Mouse (Mus musculus) forebrain, postnatal 0 days (tissue): Measurements from ENCODE around the gene Atxn1. TPM values are rescaled to one million over a fixed set of nuclear protein-coding genes. Genes with fewer than 3 reads are reported as not detected.
A peak's percentile ranks its signal among the peaks of the same experiment; 100 is the strongest.

ENCODE experiments used
- ATAC-seq: fragments of 200-750 bp; cut with Nextera tagmentation; 2 replicates; pipeline ENCODE4 v1.8.0; 2017; ENCODE audit warnings: mild to moderate bottlenecking, moderate library complexity
- DNase-seq: peaks from one replicate; pipeline ENCODE4 v3.0.0-alpha.2; 2015
- H3K27ac ChIP-seq: fragments of 300-500 bp; sonication (generic); 2 replicates; pipeline ENCODE4 v1.5.1; 2014; ENCODE audit warnings: low read depth, mild to moderate bottlenecking, antibody characterized with exemption, low read length, moderate library complexity, mixed read lengths
- H3K27me3 ChIP-seq: fragments of 300-500 bp; sonication (generic); 2 replicates; pipeline ENCODE4 v1.6.1; 2014; ENCODE audit warnings: mild to moderate bottlenecking, low read length, mixed read lengths; ENCODE audit not compliant: insufficient read depth
- H3K36me3 ChIP-seq: fragments of 300-500 bp; sonication (generic); 2 replicates; pipeline ENCODE4 v1.6.1; 2014; ENCODE audit warnings: mild to moderate bottlenecking, moderate library complexity; ENCODE audit not compliant: insufficient read depth
- H3K4me1 ChIP-seq: fragments of 300-500 bp; sonication (generic); 2 replicates; pipeline ENCODE4 v1.6.1; 2014; ENCODE audit warnings: antibody characterized with exemption; ENCODE audit not compliant: insufficient read depth
- H3K4me2 ChIP-seq: fragments of 300-500 bp; sonication (generic); 2 replicates; pipeline ENCODE4 v1.6.1; 2014; ENCODE audit warnings: low read depth, mild to moderate bottlenecking, moderate library complexity
- H3K4me3 ChIP-seq: fragments of 300-500 bp; sonication (generic); 2 replicates; pipeline ENCODE4 v1.5.1; 2014; ENCODE audit warnings: low read depth, low read length, mixed read lengths
- H3K9ac ChIP-seq: fragments of 300-500 bp; sonication (generic); 2 replicates; pipeline ENCODE4 v1.6.1; 2014; ENCODE audit warnings: mild to moderate bottlenecking
- H3K9me3 ChIP-seq: fragments of 300-500 bp; sonication (generic); 2 replicates; pipeline ENCODE4 v1.6.1; 2016; ENCODE audit warnings: low read length
- CTCF ChIP-seq: sonication (generic); IDR thresholded peaks from 2 replicates; pipeline ENCODE4 v1.5.1; 2016; ENCODE audit warnings: antibody characterized with exemption, control low read depth, low read depth
- WGBS: fragments of 180-500 bp; shearing (Covaris S2); extraction: QIAGEN DNeasy Blood & Tissue Kit; methylation state at CpG from one replicate; pipeline ENCODE4 v1.1.7; 2014; 5-methylcytosine and 5-hydroxymethylcytosine counted together
- polyA plus RNA-seq: library from polyadenylated mRNA; unstranded; fragments of >200 nt; fragmentation: Nextera tagmentation; extraction: Ambion mirVana; gene quantifications from 2 replicates; pipeline ENCODE4 v1.2.1, GENCODE M21; 2015
- total RNA-seq: library from RNA; depleted of rRNA; stranded (reverse); fragments of >200 nt; gene quantifications from 2 replicates; pipeline ENCODE4 v1.2.3, GENCODE M21; 2014

Gene Atxn1
- total and polyA plus RNA-seq, 2 experiments from 2014 or later: 13.0 to 32.3 TPM

DNA sequence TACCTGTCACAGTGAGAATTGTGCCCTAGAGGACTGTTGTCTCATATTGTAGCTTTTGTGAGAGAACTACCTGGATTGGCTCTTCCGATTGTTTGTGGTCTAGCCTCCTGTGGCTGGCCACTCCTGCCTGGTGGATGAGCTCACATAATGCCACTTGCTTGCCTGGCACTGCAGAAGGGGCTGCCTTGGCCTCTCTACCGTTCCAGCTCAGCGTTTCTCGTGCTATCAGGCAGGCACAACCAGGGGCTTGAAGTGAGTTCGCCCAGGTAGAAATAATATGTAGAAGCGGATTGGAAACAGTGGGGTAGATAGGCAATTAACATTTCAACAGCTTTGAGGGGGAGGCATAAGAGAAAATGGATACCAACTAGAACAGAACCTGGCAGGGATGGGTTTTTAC is 455.4 kb downstream of the Atxn1 start:
- ATAC-seq (no peak), DNase-seq (no peak)
- no peaks in the 10 kb centered on the region for H3K27me3 ChIP-seq
- no peak for TF ChIP-seq CTCF
- H3K9me3 ChIP-seq: no peaks in the 10 kb centered on the region
- H3K4me1 ChIP-seq: peaks cover 6% of the 10 kb centered on the region; the same call in 1 of the 2 replicates
- WGBS: 41% methylated on average over 6 of the region's 6 CpGs
- no peaks in the 10 kb centered on the region for H3K36me3 ChIP-seq
- no peak overlapping the region for H3K27ac ChIP-seq
- H3K4me3 ChIP-seq: no peak overlapping the region
- H3K4me2 ChIP-seq: no peak overlapping the region
- no peak overlapping the region for H3K9ac ChIP-seq

DNA sequence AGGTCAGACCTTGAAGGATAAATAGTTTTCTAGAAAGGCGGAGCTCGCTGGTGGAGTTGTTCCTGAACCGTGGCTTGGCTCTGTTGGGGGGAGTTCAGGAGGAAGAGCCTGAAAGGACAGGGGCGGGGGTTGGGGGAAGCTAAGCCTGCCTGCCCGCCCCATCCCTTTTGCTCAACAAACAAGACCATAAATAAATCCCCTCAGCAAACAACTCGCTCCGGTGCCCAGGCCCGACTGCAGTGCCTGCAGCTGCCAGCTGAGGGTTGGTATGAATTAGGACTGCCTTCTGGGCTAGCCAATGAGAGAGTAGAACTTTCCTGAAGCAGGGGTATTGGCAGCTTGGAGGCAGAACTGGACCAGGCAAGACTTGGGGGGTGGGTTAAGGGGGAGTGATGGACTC is 456.3 kb downstream of the Atxn1 start:
- Histone ChIP-seq H3K4me3 (peak overlapping the region; percentile 62), H3K27me3 (no peaks in the 10 kb centered on the region), H3K9ac (peak overlapping the region; percentile 68; the same call in 1 of the 2 replicates), H3K27ac (0 out of 2 replicates have a peak overlapping the region, but pooled peaks have one; percentile 10), H3K4me1 (peaks cover 6% of the 10 kb centered on the region; the same call in 1 of the 2 replicates), H3K36me3 (no peaks in the 10 kb centered on the region), H3K9me3 (no peaks in the 10 kb centered on the region), H3K4me2 (peak overlapping the region; percentile 93)
- peak; percentile 51 for TF ChIP-seq CTCF
- WGBS: under 1% methylated on average over 8 of the region's 8 CpGs
- DNase-seq (peak; percentile 66), ATAC-seq (peak; percentile 76)

DNA sequence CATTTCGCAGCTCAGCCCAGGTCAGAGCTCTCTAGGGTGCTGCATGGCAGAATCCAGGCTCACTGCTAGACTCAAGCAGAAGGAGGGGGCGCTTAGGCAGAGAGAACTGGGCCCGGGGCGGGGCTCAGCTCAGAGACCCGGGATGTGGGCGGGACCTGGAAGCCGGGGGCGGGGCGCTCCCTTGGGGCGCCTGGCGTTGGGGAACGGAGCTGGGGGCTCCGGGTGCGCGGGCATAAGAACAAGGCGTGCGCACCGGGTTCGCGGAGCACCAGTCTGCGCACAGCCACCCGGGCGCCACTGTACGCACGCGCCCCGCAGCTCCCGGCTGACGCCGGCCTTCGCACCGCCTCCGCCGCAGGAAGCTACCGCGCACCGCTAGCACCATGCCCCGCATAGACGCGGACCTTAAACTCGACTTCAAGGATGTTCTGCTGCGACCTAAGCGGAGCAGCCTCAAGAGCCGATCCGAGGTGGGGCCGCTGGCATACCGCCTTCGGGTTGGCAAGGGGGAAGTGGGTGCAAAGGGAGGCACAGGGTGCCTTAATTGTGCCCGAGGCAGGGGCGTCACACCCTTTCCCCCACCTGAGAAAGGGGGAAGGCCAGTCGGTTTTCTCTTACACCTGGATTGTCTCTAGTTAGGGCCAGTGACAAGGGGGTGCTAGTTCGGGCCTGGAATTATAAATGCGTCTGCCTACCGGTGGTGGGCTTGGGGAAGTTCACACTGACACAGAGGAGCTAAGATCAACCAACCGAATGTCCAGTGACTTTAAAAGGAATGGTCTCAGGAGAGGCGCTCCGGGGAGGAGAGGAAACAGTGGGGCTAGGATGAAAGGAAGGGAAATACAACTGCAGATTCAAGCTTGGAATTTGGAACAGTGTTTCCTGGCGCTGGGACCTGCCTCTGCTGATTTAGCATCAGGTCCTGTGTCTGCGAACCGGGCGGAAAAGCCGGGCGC is 457.3 kb downstream of the Atxn1 start, which contains the start of gene Gmpr:
Gmpr (plus strand) TSS at position 171 of the 956 bp plus-strand sequence.
- peak; percentile 38; the same call in 1 of the 2 replicates for TF ChIP-seq CTCF
- 1% methylated on average over 54 of the region's 63 CpGs for WGBS
- ATAC-seq: peak; percentile 92

DNA sequence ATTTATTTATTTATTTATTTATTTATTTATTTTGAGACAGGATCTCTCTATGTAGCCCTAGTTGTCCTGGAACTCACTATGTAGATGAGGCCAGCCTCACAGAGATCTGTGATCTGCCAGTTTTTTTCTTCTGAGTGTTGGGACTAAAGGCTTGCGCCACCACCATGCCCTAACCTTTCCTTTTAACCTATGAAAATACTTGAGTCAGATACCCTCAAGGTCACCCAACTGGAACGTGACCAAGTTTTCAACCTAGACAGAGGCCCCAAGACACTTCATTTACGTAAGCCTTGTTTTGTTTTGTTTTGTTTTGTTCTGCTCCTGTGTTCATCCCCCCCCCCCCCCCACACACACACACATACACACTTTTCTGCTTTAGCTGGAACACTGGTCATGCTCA is 459.3 kb downstream of the Atxn1 start:
- H3K4me1 ChIP-seq: peaks cover 6% of the 10 kb centered on the region; the same call in 1 of the 2 replicates
- H3K4me2 ChIP-seq: no peak overlapping the region
- ATAC-seq: no peak
- WGBS: 91% methylated on average over 3 of the region's 3 CpGs
- no peak for TF ChIP-seq CTCF
- H3K27me3 ChIP-seq: no peaks in the 10 kb centered on the region
- no peak overlapping the region for H3K4me3 ChIP-seq
- no peaks in the 10 kb centered on the region for H3K36me3 ChIP-seq
- no peak for DNase-seq
- H3K27ac ChIP-seq: no peak overlapping the region
- no peaks in the 10 kb centered on the region for H3K9me3 ChIP-seq
- H3K9ac ChIP-seq: no peak overlapping the region

More for the DNA sequence above, 457.3 kb downstream of the Atxn1 start, which contains the start of gene Gmpr:
- DNase-seq: peak; percentile 88
- H3K4me3 ChIP-seq: peak within 1 kb of the TSS; percentile 62
- peak within 1 kb of the TSS; percentile 72 for H3K27ac ChIP-seq
- H3K4me2 ChIP-seq: peak within 1 kb of the TSS; percentile 93
- H3K9ac ChIP-seq: peak within 1 kb of the TSS; percentile 68
- no peaks in the 10 kb centered on the region for H3K9me3 ChIP-seq
- no peaks in the 10 kb centered on the region for H3K36me3 ChIP-seq
- no peaks in the 10 kb centered on the region for H3K27me3 ChIP-seq
- H3K4me1 ChIP-seq: peaks cover 6% of the 10 kb centered on the region; the same call in 1 of the 2 replicates

DNA sequence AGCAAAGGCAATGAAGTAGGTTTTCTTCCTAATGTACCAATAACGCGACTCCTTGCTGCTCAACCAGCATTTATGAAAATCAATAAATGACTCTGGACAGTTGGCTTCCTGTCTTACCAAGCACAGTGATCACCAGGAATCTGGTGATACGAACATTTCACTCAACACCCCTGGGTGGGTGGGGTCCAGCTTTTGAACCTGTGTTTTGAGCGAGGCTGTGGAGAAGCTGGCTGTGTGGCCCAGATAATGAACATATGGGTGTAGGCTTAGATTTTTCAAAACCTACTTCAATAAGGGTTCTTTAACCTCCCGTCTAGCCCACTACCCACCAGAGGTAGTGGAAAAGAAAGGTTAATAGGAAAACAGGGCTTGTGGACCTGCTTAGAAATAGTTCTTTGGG is 462.0 kb downstream of the Atxn1 start:
- WGBS: 90% methylated on average over 5 of the region's 5 CpGs
- H3K4me2 ChIP-seq: no peak overlapping the region
- H3K9ac ChIP-seq: no peak overlapping the region
- no peaks in the 10 kb centered on the region for H3K4me1 ChIP-seq
- TF ChIP-seq CTCF: no peak
- ATAC-seq: no peak
- H3K9me3 ChIP-seq: no peaks in the 10 kb centered on the region
- H3K36me3 ChIP-seq: no peaks in the 10 kb centered on the region
- H3K27me3 ChIP-seq: no peaks in the 10 kb centered on the region
- no peak overlapping the region for H3K27ac ChIP-seq
- no peak overlapping the region for H3K4me3 ChIP-seq
- DNase-seq: no peak

DNA sequence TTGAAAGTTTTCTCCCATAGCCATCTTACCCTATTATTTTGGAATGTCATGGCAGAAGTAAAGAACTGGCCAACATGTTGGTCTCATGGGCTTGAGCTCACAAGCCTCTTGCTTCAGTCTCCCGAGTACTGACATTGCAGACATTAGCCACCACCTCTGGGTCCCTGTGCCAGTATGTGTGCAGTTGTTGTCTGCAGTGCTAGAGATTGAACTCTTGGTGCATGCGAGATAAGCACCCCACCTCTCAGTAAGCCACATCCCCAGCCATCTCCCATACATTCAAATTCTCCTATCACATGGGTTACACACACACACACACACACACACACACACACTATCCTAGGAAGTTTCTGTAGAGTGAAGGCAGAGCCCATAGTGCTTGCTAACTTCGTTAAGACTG is 464.9 kb downstream of the Atxn1 start:
- no peak for DNase-seq
- 88% methylated on average over 3 of the region's 3 CpGs for WGBS
- no peak overlapping the region for H3K27ac ChIP-seq
- H3K9ac ChIP-seq: no peak overlapping the region
- no peaks in the 10 kb centered on the region for H3K27me3 ChIP-seq
- H3K4me1 ChIP-seq: no peaks in the 10 kb centered on the region
- no peak for ATAC-seq
- TF ChIP-seq CTCF: no peak
- H3K9me3 ChIP-seq: no peaks in the 10 kb centered on the region
- no peak overlapping the region for H3K4me2 ChIP-seq
- H3K4me3 ChIP-seq: no peak overlapping the region
- H3K36me3 ChIP-seq: no peaks in the 10 kb centered on the region
